Mouse (Mus musculus): Measurements from ENCODE around the gene Ccdc27. TPM values are rescaled to one million over a fixed set of nuclear protein-coding genes. Genes with fewer than 3 reads are reported as not detected.

Gene Ccdc27
- polyA plus RNA-seq (2014; fragmentation: Nextera tagmentation; extraction: Ambion mirVana) = not detected in 2 replicates

GRCm38 (mm10) chr4:154042577-154042976, at the start of gene Ccdc27:
Gene Ccdc27 (minus strand): TSS chr4:154042677.
- WGBS = 73% methylated on average over 9 of the region's 9 CpGs
- Histone ChIP-seq H3K36me3 (ENCODE audit: control insufficient read depth, insufficient read depth, low read length) (no peaks in the 10 kb centered on the region), H3K9ac (ENCODE audit: low read depth, low read length) (no peak within 1 kb of the TSS), H3K4me2 (replicated peaks; ENCODE audit: low read depth, low read length) (no peak within 1 kb of the TSS), H3K27ac (ENCODE audit: low read depth, low read length) (no peak within 1 kb of the TSS), H3K27me3 (ENCODE audit: control insufficient read depth, insufficient read depth, low read length) (no peaks in the 10 kb centered on the region), H3K4me1 (ENCODE audit: control insufficient read depth, insufficient read depth, low read length) (no peaks in the 10 kb centered on the region), H3K4me3 (ENCODE audit: low read length) (no peak within 1 kb of the TSS), H3K9me3 (ENCODE audit: control insufficient read depth, low read length) (no peaks in the 10 kb centered on the region)
- no peak for ATAC-seq (ENCODE audit: low FRiP score, low TSS enrichment)

GRCm38 (mm10) chr4:154091356-154091755, 48.9 kb upstream of the Ccdc27 start:
- no peak for ATAC-seq (ENCODE audit: low FRiP score, low TSS enrichment)
- 62% methylated on average over 8 of the region's 8 CpGs for WGBS
- 0 out of 2 replicates have a peak, but pooled peaks cover 4% of the 10 kb centered on the region for H3K27me3 ChIP-seq (ENCODE audit: control insufficient read depth, insufficient read depth, low read length)

GRCm38 (mm10) chr4:154089205-154089604, 46.7 kb upstream of the Ccdc27 start:
- Histone ChIP-seq H3K9me3 (ENCODE audit: control insufficient read depth, low read length) (no peaks in the 10 kb centered on the region), H3K9ac (ENCODE audit: low read depth, low read length) (no peak overlapping the region), H3K4me3 (ENCODE audit: low read length) (no peak overlapping the region), H3K27ac (ENCODE audit: low read depth, low read length) (no peak overlapping the region), H3K27me3 (ENCODE audit: control insufficient read depth, insufficient read depth, low read length) (no peaks in the 10 kb centered on the region), H3K4me2 (replicated peaks; ENCODE audit: low read depth, low read length) (no peak overlapping the region), H3K4me1 (ENCODE audit: control insufficient read depth, insufficient read depth, low read length) (no peaks in the 10 kb centered on the region), H3K36me3 (ENCODE audit: control insufficient read depth, insufficient read depth, low read length) (no peaks in the 10 kb centered on the region)
- 57% methylated on average over 5 of the region's 5 CpGs for WGBS
- no peak for ATAC-seq (ENCODE audit: low FRiP score, low TSS enrichment)

More at GRCm38 (mm10) chr4:154091356-154091755, 48.9 kb upstream of the Ccdc27 start:
- Histone ChIP-seq H3K4me2 (replicated peaks; ENCODE audit: low read depth, low read length) (no peak overlapping the region), H3K9ac (ENCODE audit: low read depth, low read length) (no peak overlapping the region), H3K4me3 (ENCODE audit: low read length) (no peak overlapping the region), H3K36me3 (ENCODE audit: control insufficient read depth, insufficient read depth, low read length) (no peaks in the 10 kb centered on the region), H3K27ac (ENCODE audit: low read depth, low read length) (no peak overlapping the region), H3K4me1 (ENCODE audit: control insufficient read depth, insufficient read depth, low read length) (no peaks in the 10 kb centered on the region), H3K9me3 (ENCODE audit: control insufficient read depth, low read length) (no peaks in the 10 kb centered on the region)

- WGBS = 93% methylated on average over 8 of the region's 8 CpGs
- Histone ChIP-seq H3K4me2 (replicated peaks; ENCODE audit: low read depth, low read length) (no peak overlapping the region), H3K4me1 (ENCODE audit: control insufficient read depth, insufficient read depth, low read length) (no peaks in the 10 kb centered on the region), H3K4me3 (ENCODE audit: low read length) (no peak overlapping the region), H3K9me3 (ENCODE audit: control insufficient read depth, low read length) (no peaks in the 10 kb centered on the region), H3K9ac (ENCODE audit: low read depth, low read length) (no peak overlapping the region), H3K27me3 (ENCODE audit: control insufficient read depth, insufficient read depth, low read length) (peaks cover 15% of the 10 kb centered on the region), H3K27ac (ENCODE audit: low read depth, low read length) (no peak overlapping the region), H3K36me3 (ENCODE audit: control insufficient read depth, insufficient read depth, low read length) (no peaks in the 10 kb centered on the region)
- ATAC-seq (ENCODE audit: low FRiP score, low TSS enrichment) = no peak
These were observed 44.0 kb upstream of the Ccdc27 start for GRCm38 (mm10) chr4:154086436-154086835.

GRCm38 (mm10) chr4:154085856-154086255, 43.4 kb upstream of the Ccdc27 start:
- H3K9ac ChIP-seq (ENCODE audit: low read depth, low read length) = no peak overlapping the region
- H3K27me3 ChIP-seq (ENCODE audit: control insufficient read depth, insufficient read depth, low read length) = peaks cover 21% of the 10 kb centered on the region
- H3K4me3 ChIP-seq (ENCODE audit: low read length) = no peak overlapping the region
- no peak for ATAC-seq (ENCODE audit: low FRiP score, low TSS enrichment)
- no peak overlapping the region for H3K4me2 ChIP-seq (replicated peaks; ENCODE audit: low read depth, low read length)
- H3K36me3 ChIP-seq (ENCODE audit: control insufficient read depth, insufficient read depth, low read length) = no peaks in the 10 kb centered on the region
- no peaks in the 10 kb centered on the region for H3K4me1 ChIP-seq (ENCODE audit: control insufficient read depth, insufficient read depth, low read length)
- H3K27ac ChIP-seq (ENCODE audit: low read depth, low read length) = no peak overlapping the region
- H3K9me3 ChIP-seq (ENCODE audit: control insufficient read depth, low read length) = no peaks in the 10 kb centered on the region
- 76% methylated on average over 3 of the region's 3 CpGs for WGBS

GRCm38 (mm10) chr4:154081974-154082373, 39.5 kb upstream of the Ccdc27 start:
- ATAC-seq (ENCODE audit: low FRiP score, low TSS enrichment) = no peak
- no peak overlapping the region for H3K4me2 ChIP-seq (replicated peaks; ENCODE audit: low read depth, low read length)
- no peaks in the 10 kb centered on the region for H3K36me3 ChIP-seq (ENCODE audit: control insufficient read depth, insufficient read depth, low read length)
- no peaks in the 10 kb centered on the region for H3K4me1 ChIP-seq (ENCODE audit: control insufficient read depth, insufficient read depth, low read length)
- H3K9me3 ChIP-seq (ENCODE audit: control insufficient read depth, low read length) = no peaks in the 10 kb centered on the region
- WGBS = 18% methylated on average over 1 of the region's 1 CpGs
- peaks cover 39% of the 10 kb centered on the region for H3K27me3 ChIP-seq (ENCODE audit: control insufficient read depth, insufficient read depth, low read length)
- H3K27ac ChIP-seq (ENCODE audit: low read depth, low read length) = no peak overlapping the region
- H3K9ac ChIP-seq (ENCODE audit: low read depth, low read length) = no peak overlapping the region
- H3K4me3 ChIP-seq (ENCODE audit: low read length) = no peak overlapping the region

GRCm38 (mm10) chr4:154081021-154081420, 38.5 kb upstream of the Ccdc27 start:
- Histone ChIP-seq H3K4me3 (ENCODE audit: low read length) (no peak overlapping the region), H3K9me3 (ENCODE audit: control insufficient read depth, low read length) (no peaks in the 10 kb centered on the region), H3K36me3 (ENCODE audit: control insufficient read depth, insufficient read depth, low read length) (no peaks in the 10 kb centered on the region), H3K9ac (ENCODE audit: low read depth, low read length) (0 out of 2 replicates have a peak overlapping the region, but pooled peaks have one; percentile 7), H3K4me2 (replicated peaks; ENCODE audit: low read depth, low read length) (peak overlapping the region; percentile 10; the same call in 1 of the 2 replicates), H3K27me3 (ENCODE audit: control insufficient read depth, insufficient read depth, low read length) (peaks cover 39% of the 10 kb centered on the region), H3K27ac (ENCODE audit: low read depth, low read length) (no peak overlapping the region), H3K4me1 (ENCODE audit: control insufficient read depth, insufficient read depth, low read length) (no peaks in the 10 kb centered on the region)
- 4% methylated on average over 13 of the region's 13 CpGs for WGBS
- ATAC-seq (ENCODE audit: low FRiP score, low TSS enrichment) = no peak

GRCm38 (mm10) chr4:154080211-154080610, 37.7 kb upstream of the Ccdc27 start:
- Histone ChIP-seq H3K9me3 (ENCODE audit: control insufficient read depth, low read length) (no peaks in the 10 kb centered on the region), H3K27ac (ENCODE audit: low read depth, low read length) (no peak overlapping the region), H3K4me2 (replicated peaks; ENCODE audit: low read depth, low read length) (no peak overlapping the region), H3K9ac (ENCODE audit: low read depth, low read length) (no peak overlapping the region), H3K27me3 (ENCODE audit: control insufficient read depth, insufficient read depth, low read length) (peaks cover 39% of the 10 kb centered on the region), H3K36me3 (ENCODE audit: control insufficient read depth, insufficient read depth, low read length) (no peaks in the 10 kb centered on the region), H3K4me1 (ENCODE audit: control insufficient read depth, insufficient read depth, low read length) (no peaks in the 10 kb centered on the region), H3K4me3 (ENCODE audit: low read length) (no peak overlapping the region)
- no peak for ATAC-seq (ENCODE audit: low FRiP score, low TSS enrichment)
- WGBS = 44% methylated on average over 4 of the region's 4 CpGs

- H3K27me3 ChIP-seq (ENCODE audit: control insufficient read depth, insufficient read depth, low read length) = peaks cover 18% of the 10 kb centered on the region
- no peak overlapping the region for H3K4me2 ChIP-seq (replicated peaks; ENCODE audit: low read depth, low read length)
- H3K27ac ChIP-seq (ENCODE audit: low read depth, low read length) = no peak overlapping the region
- H3K9me3 ChIP-seq (ENCODE audit: control insufficient read depth, low read length) = no peaks in the 10 kb centered on the region
- H3K4me3 ChIP-seq (ENCODE audit: low read length) = no peak overlapping the region
- ATAC-seq (ENCODE audit: low FRiP score, low TSS enrichment) = no peak
- H3K4me1 ChIP-seq (ENCODE audit: control insufficient read depth, insufficient read depth, low read length) = no peaks in the 10 kb centered on the region
- H3K36me3 ChIP-seq (ENCODE audit: control insufficient read depth, insufficient read depth, low read length) = no peaks in the 10 kb centered on the region
- H3K9ac ChIP-seq (ENCODE audit: low read depth, low read length) = no peak overlapping the region
- WGBS = 21% methylated on average over 16 of the region's 16 CpGs
These were observed 29.5 kb upstream of the Ccdc27 start for GRCm38 (mm10) chr4:154071941-154072340.
